Mouse (Mus musculus) ovary, postnatal 36 days (tissue): Measurements from ENCODE around the gene Pacsin2.
"Not testable (repeated sequence)": the region's sequence is repeated elsewhere in the genome, so short reads cannot be mapped to it uniquely, and the experiment has no call there.

Experiments
- DNase-seq: peaks from one replicate; pipeline ENCODE4 v3.0.0; 2022; ENCODE audit warnings: low spot score, mixed read lengths

Pacsin2 gene

GRCm38 (mm10) chr15:83374076-83374475 is 90.3 kb downstream of the Pacsin2 start:
- DNase-seq, result no peak

GRCm38 (mm10) chr15:83368702-83369101 is 95.7 kb downstream of the Pacsin2 start:
- not testable (repeated sequence) for DNase-seq

GRCm38 (mm10) chr15:83368261-83368660 is 96.1 kb downstream of the Pacsin2 start:
- DNase-seq, result no peak

GRCm38 (mm10) chr15:83366933-83367552 is 97.4 kb downstream of the Pacsin2 start:
- DNase-seq, result peak; percentile 76

- DNase-seq, result no peak
Measured at GRCm38 (mm10) chr15:83365697-83366096, 98.7 kb downstream of the Pacsin2 start.

DNA sequence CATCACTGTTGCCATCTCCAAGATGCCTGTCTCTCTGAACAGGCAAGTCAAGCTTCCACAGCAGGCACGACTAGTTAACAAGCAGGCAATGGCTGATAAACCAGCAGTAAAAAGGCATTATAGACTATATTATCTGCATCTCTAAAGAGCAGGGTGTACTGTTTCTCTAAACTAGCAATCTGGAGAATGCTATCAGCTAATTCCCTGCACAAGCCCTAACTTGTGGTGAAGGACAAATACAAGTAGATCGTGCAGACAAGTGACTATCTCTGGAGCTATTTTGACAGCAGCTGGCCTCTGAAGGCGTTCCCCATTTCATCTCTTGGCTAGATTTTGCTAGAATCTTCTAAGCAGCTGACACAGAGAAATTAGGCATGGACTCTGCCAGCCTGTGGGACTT is 100.2 kb downstream of the Pacsin2 start:
- DNase-seq, result no peak

DNA sequence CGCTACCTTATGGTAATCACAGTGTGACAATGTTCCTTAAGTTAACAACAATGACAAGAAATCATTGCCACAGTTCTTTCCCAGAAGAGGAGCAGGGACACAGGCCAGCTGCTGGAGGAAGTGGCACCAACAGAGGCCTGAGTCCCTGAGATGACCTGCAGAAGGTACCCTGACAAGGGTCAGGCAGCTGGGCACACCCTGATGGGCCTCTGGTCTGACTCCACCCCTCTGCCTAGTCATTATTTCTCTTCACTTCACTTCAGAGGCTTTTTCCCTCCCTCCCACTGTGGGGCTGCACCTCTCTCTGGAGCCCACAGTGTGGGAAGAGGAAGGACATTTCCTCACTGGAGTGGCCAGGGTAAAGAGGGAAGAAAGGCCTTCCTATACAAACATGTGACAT is 101.6 kb downstream of the Pacsin2 start:
- not testable (repeated sequence) for DNase-seq

DNA sequence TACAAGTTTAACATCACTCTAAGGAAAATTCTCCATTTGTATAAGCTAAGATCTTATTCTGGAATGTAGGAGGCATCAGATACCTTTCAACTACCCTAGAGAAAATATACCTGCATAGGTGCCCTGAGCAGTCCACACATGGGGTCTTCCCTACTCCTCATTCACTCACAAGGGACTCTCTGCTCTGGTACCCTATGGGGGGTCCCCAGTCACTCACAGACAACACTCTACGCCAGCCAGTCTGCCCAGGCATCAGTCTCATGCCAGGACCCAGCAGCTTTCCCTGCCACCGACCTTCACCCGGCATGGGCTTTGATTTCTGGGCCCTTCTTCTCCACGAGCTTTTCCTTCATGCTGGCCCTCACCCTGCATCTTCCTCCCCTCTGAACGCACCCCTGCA is 103.5 kb downstream of the Pacsin2 start:
- not testable (repeated sequence) for DNase-seq

GRCm38 (mm10) chr15:83360140-83360539 is 104.3 kb downstream of the Pacsin2 start:
- DNase-seq, result no peak

GRCm38 (mm10) chr15:83358476-83358875 is 105.9 kb downstream of the Pacsin2 start:
- DNase-seq, result no peak

GRCm38 (mm10) chr15:83351546-83351945 is 112.9 kb downstream of the Pacsin2 start:
- DNase-seq, result no peak

- no peak for DNase-seq
Measured at GRCm38 (mm10) chr15:83350859-83351258, 113.5 kb downstream of the Pacsin2 start.

GRCm38 (mm10) chr15:83349954-83350711 is 114.3 kb downstream of the Pacsin2 start, which contains the start of gene Arfgap3:
Gene Arfgap3 (minus strand): TSS chr15:83350247.
- DNase-seq, result peak; percentile 95

DNA sequence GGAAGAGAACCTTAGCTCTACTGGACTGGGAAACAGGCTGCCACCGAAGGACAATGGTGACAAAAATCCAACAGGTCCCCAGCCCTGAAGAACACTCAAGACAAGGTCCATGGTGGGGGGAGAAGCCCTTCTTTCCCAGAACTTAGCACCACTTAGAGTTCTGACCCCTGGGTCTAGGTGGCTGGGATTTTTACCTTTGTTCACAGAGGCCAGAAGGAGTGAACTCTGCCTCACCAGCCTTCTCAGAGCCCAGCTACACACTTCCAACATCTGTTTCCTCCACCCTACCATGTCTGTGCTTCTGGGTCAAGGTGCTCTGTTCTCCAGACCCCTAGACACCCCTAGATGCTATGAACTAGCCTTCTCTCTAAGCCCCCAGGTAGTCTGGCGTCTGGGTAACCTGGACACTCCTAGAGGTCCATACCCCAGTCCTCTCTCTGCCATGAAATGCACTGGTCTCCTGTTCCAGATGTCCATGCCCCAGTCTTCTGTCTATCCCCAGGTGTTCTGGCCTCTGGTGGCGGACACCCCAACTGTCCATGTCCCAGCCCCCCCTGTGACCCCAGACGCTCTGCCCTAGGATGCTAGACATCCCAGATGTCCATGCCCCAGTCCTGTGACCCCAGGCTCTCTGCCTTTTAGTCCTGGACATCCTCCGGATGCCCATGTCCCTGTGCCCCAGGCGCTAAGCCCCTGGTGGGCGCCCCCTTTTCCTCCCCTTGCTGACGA is 115.0 kb downstream of the Pacsin2 start:
- no peak for DNase-seq

DNA sequence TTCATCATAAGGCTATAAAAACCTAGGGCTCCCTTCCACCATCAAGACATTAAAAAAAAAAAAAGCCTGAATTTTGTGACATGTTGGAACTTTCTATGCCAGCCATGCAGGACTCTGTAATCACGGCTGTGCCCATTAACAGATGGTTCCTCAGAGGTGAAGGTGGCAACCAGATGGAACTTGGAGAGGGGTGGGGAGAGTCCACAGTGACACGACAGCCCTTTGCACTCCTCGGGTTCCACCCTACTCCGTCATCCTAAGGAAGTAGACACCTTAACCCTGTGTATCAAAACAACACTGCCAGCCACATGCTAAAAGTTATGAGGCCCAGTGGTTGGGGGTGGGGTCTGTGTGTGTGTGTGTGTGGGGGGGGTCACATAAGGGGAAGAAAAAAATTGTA is 115.7 kb downstream of the Pacsin2 start:
- DNase-seq, result no peak

DNA sequence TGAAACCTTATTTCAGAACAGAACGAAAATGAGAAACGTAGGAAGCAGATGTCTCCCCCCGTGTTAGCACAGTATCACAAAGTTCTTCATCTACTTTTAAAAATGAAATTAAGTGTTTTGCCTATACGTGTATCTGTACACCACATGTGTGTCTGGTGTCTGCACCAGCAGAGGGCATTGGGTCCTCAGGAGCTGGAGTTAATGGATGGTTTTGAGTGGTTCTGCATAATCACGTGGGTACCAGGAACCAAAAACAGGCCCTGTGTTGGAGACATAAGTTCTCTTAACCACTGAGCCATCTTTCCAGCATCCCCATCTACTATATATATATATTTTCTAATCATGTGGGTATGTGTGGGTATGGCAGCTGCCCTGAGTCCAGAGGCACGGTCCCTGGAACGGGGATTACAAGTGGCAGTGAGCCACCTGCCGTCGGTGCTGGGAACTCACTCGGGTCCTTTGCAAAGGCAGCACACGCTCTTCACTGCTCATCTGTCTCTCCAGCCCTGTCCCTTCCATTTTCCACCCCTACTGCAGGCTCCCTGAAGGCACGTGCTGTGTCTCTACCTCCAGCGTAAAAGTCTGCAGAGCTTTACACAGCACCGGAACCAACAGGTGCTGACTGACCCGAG is 118.4 kb downstream of the Pacsin2 start:
- no peak for DNase-seq

- no peak for DNase-seq
Measured at GRCm38 (mm10) chr15:83344956-83345355, 119.5 kb downstream of the Pacsin2 start.

DNA sequence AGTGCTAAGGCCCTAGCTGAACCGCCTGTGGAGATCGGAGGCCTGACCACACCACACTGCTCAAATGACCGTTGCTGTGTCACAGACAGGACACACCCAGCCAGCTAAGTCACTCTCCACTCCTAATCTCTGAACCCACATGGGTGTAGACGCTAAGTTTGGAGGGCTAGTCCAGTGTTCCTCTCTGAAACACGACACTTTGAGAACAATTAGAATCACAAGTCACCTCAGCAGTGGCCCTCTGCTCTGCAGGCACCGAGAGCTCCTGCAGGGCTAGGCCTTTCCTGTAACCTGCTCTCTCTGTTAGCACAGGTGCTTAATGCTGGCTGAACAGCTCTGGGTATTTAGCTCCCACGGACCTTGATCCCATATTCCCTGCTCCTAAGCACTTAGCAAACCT is 120.2 kb downstream of the Pacsin2 start:
- DNase-seq, result no peak

- no peak for DNase-seq
Measured at GRCm38 (mm10) chr15:83338908-83339307, 125.5 kb downstream of the Pacsin2 start.

DNA sequence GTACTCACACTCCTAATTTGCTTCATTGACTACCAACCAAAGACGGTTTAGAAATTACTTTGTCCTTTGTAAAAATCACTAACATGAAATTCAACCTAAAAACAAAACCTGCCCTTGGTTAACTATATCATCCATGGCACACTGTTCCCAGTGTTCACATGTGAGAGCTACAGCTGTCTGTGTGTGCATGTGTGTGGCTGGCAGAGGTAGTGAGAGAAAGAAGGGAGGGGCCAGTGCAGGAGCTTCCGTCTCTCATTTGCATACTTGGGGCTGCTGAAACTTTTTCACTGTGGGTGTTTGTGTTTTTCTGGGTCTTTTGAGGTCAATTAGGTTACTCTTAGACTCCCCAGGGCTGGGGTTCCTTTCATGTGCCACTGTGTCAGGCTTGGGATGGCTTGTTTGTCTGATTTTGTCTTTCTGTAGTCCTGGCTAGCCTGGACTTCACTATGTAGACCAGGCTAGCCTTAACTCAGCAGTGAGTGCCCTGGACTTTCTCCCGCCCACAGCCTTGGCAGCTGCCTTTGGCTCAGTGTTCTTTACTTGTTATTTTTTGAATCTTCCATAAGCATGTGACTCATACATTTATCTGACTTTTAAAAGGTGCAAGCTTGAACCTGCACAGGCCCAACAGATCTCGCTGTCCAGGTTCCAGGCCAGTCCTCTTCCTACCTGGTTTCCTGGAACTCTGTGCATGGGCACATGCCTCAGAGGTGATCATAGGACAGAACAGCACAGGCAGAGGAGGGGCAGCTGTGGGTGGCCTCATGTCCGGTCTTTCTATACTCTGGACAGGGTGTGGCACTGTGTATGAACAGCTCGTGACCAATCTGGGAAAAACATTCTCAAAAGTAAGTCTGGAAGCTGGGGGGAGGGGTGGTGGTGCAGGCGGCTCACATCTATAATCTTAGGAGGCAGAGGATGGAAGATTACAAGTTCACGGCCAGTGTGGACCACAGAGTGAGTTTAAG is 126.2 kb downstream of the Pacsin2 start:
- DNase-seq, result no peak

DNA sequence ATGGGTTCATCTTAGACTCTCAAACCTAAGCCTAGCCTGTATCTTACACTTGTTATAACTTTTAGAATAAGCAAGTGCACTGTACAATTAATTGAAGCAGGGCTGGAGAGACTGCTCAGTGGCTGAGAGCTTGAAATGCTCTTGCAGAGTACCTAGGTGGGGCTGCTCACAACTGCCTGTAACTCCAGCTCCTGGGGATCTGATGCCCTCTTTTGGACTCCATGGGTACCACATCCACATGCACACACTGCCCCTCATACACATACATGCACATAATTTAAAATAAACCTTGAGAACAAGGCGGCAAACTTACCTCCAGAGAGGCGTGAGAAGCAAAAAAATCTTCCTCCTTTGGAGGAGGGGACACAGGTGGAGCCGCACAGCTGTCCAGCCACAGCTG is 132.0 kb downstream of the Pacsin2 start:
- no peak for DNase-seq
